Mouse (Mus musculus): ENCODE measurements around the gene Thoc6. TPM values are rescaled to one million over a fixed set of nuclear protein-coding genes. Genes with fewer than 3 reads are reported as not detected.

Thoc6 gene
- polyA plus RNA-seq, 1 experiment from 2014 or later = 57.0 TPM

- Histone ChIP-seq H3K36me3 (ENCODE audit: control insufficient read depth, insufficient read depth, low read length) (no peaks in the 10 kb centered on the region), H3K4me1 (ENCODE audit: control insufficient read depth, insufficient read depth, low read length) (no peaks in the 10 kb centered on the region), H3K9me3 (ENCODE audit: control insufficient read depth, low read length) (no peaks in the 10 kb centered on the region), H3K27me3 (ENCODE audit: control insufficient read depth, insufficient read depth, low read length) (no peaks in the 10 kb centered on the region), H3K4me2 (no peak overlapping the region), H3K27ac (ENCODE audit: low read depth, low read length) (no peak overlapping the region), H3K9ac (ENCODE audit: low read length) (no peak overlapping the region), H3K4me3 (ENCODE audit: low read depth, low read length) (no peak overlapping the region)
- ATAC-seq (ENCODE audit: low FRiP score) = no peak
- 87% methylated on average over 7 of the region's 7 CpGs for WGBS
- DNase-seq (ENCODE audit: low spot score, missing footprints) = no peak
Measured at GRCm38 (mm10) chr17:23620351-23620750, 53.3 kb downstream of the Thoc6 start.

Other genes starting within 250 kb of the Thoc6 start
- not detected in 2 replicates for gene Vmn2r117, start 194.2 kb downstream of the Thoc6 start, polyA plus RNA-seq (2014; fragmentation: Nextera tagmentation; extraction: Ambion mirVana)
- 17.5 and 19.9 TPM in 2 replicates for gene Zfp213, start 109.6 kb downstream of the Thoc6 start, polyA plus RNA-seq (2014; fragmentation: Nextera tagmentation; extraction: Ambion mirVana)
- 16.3 and 16.5 TPM in 2 replicates for gene Zfp13, start 74.4 kb downstream of the Thoc6 start, polyA plus RNA-seq (2014; fragmentation: Nextera tagmentation; extraction: Ambion mirVana)
- 0.22 TPM in 1 of 2 replicates, not detected in the other for gene Zscan10, start 73.0 kb downstream of the Thoc6 start, polyA plus RNA-seq (2014; fragmentation: Nextera tagmentation; extraction: Ambion mirVana)
- gene Mmp25, start 28.6 kb downstream of the Thoc6 start, polyA plus RNA-seq (2014; fragmentation: Nextera tagmentation; extraction: Ambion mirVana) = 0.43 and 0.61 TPM in 2 replicates
- gene Bicdl2, start 13.4 kb downstream of the Thoc6 start, polyA plus RNA-seq (2014; fragmentation: Nextera tagmentation; extraction: Ambion mirVana) = 0.14 and 0.19 TPM in 2 replicates
- 37.4 and 40.6 TPM in 2 replicates for gene Hcfc1r1, start 286 bp downstream of the Thoc6 start, polyA plus RNA-seq (2014; fragmentation: Nextera tagmentation; extraction: Ambion mirVana)
- gene Tnfrsf12a, start 3.6 kb upstream of the Thoc6 start, polyA plus RNA-seq (2014; fragmentation: Nextera tagmentation; extraction: Ambion mirVana) = 2.0 and 2.2 TPM in 2 replicates
- gene Cldn6, start 5.4 kb upstream of the Thoc6 start, polyA plus RNA-seq (2014; fragmentation: Nextera tagmentation; extraction: Ambion mirVana) = 2.3 and 2.5 TPM in 2 replicates
- 0.58 and 0.82 TPM in 2 replicates for gene Cldn9, start 10.1 kb upstream of the Thoc6 start, polyA plus RNA-seq (2014; fragmentation: Nextera tagmentation; extraction: Ambion mirVana)
- gene 1520401A03Rik, start 48.9 kb upstream of the Thoc6 start, polyA plus RNA-seq (2014; fragmentation: Nextera tagmentation; extraction: Ambion mirVana) = not detected in 2 replicates
- 29.3 and 33.7 TPM in 2 replicates for gene Pkmyt1, start 52.5 kb upstream of the Thoc6 start, polyA plus RNA-seq (2014; fragmentation: Nextera tagmentation; extraction: Ambion mirVana)
- gene Paqr4, start 67.0 kb upstream of the Thoc6 start, polyA plus RNA-seq (2014; fragmentation: Nextera tagmentation; extraction: Ambion mirVana) = 29.5 and 30.2 TPM in 2 replicates
- gene Kremen2, start 72.0 kb upstream of the Thoc6 start, polyA plus RNA-seq (2014; fragmentation: Nextera tagmentation; extraction: Ambion mirVana) = 0.58 and 0.63 TPM in 2 replicates
- gene Flywch1, start 97.7 kb upstream of the Thoc6 start, polyA plus RNA-seq (2014; fragmentation: Nextera tagmentation; extraction: Ambion mirVana) = 125 and 142 TPM in 2 replicates
- 20.4 and 20.9 TPM in 2 replicates for gene Flywch2, start 112.2 kb upstream of the Thoc6 start, polyA plus RNA-seq (2014; fragmentation: Nextera tagmentation; extraction: Ambion mirVana)
- 408 and 439 TPM in 2 replicates for gene Srrm2, start 116.7 kb upstream of the Thoc6 start, polyA plus RNA-seq (2014; fragmentation: Nextera tagmentation; extraction: Ambion mirVana)
- gene Elob, start 155.3 kb upstream of the Thoc6 start, polyA plus RNA-seq (2014; fragmentation: Nextera tagmentation; extraction: Ambion mirVana) = 1,062 and 1,170 TPM in 2 replicates
- 0.27 TPM in 1 of 2 replicates, not detected in the other for gene Prss33, start 162.2 kb upstream of the Thoc6 start, polyA plus RNA-seq (2014; fragmentation: Nextera tagmentation; extraction: Ambion mirVana)
- gene Prss32, start 170.0 kb upstream of the Thoc6 start, polyA plus RNA-seq (2014; fragmentation: Nextera tagmentation; extraction: Ambion mirVana) = not detected in 2 replicates
- gene Prss41, start 170.3 kb upstream of the Thoc6 start, polyA plus RNA-seq (2014; fragmentation: Nextera tagmentation; extraction: Ambion mirVana) = 0.41 and 0.81 TPM in 2 replicates
- not detected in 2 replicates for gene Prss21, start 194.2 kb upstream of the Thoc6 start, polyA plus RNA-seq (2014; fragmentation: Nextera tagmentation; extraction: Ambion mirVana)
- gene Dcpp1, start 207.0 kb upstream of the Thoc6 start, polyA plus RNA-seq (2014; fragmentation: Nextera tagmentation; extraction: Ambion mirVana) = not detected in 2 replicates
- not detected in 2 replicates for gene Dcpp2, start 207.0 kb upstream of the Thoc6 start, polyA plus RNA-seq (2014; fragmentation: Nextera tagmentation; extraction: Ambion mirVana)
- not detected in 2 replicates for gene Dcpp3, start 243.6 kb upstream of the Thoc6 start, polyA plus RNA-seq (2014; fragmentation: Nextera tagmentation; extraction: Ambion mirVana)